Mouse (Mus musculus) neural tube, embryonic 12.5 days (tissue): ENCODE results near the gene Daxx. TPM values are rescaled to one million over a fixed set of nuclear protein-coding genes. Genes with fewer than 3 reads are reported as not detected.

Experiments
- ATAC-seq: fragments of 200-750 bp; cut with Nextera tagmentation; 2 replicates; pipeline ENCODE4 v1.8.0; 2017; ENCODE audit warnings: low read depth, mild to moderate bottlenecking, moderate TSS enrichment, moderate library complexity; ENCODE audit not compliant: low FRiP score
- H3K27ac ChIP-seq: fragments of 300-500 bp; sonication (generic); 2 replicates; pipeline ENCODE4 v1.5.1; 2016
- H3K27me3 ChIP-seq: fragments of 300-500 bp; sonication (generic); replicated peaks from 2 replicates; pipeline ENCODE4 v1.6.1; 2016; ENCODE audit warnings: mild to moderate bottlenecking
- H3K36me3 ChIP-seq: fragments of 300-500 bp; sonication (generic); 2 replicates; pipeline ENCODE4 v1.6.1; 2016; ENCODE audit warnings: mild to moderate bottlenecking
- H3K4me1 ChIP-seq: fragments of 300-500 bp; sonication (generic); 2 replicates; pipeline ENCODE4 v1.6.1; 2016
- H3K4me2 ChIP-seq: fragments of 300-500 bp; sonication (generic); replicated peaks from 2 replicates; pipeline ENCODE4 v1.6.1; 2016; ENCODE audit warnings: mild to moderate bottlenecking
- H3K4me3 ChIP-seq: fragments of 300-500 bp; sonication (generic); 2 replicates; pipeline ENCODE4 v1.5.1; 2016
- H3K9ac ChIP-seq: fragments of 300-500 bp; sonication (generic); 2 replicates; pipeline ENCODE4 v1.6.1; 2016; ENCODE audit warnings: mild to moderate bottlenecking
- H3K9me3 ChIP-seq: fragments of 300-500 bp; sonication (generic); 2 replicates; pipeline ENCODE4 v1.6.1; 2016; ENCODE audit warnings: mild to moderate bottlenecking
- WGBS: fragments of 180-500 bp; shearing (Covaris S2); methylation state at CpG from one replicate; pipeline ENCODE4 v1.1.7; 2016; 5-methylcytosine and 5-hydroxymethylcytosine counted together
- microRNA-seq: library from miRNA; unstranded; fragments of <30 nt; microRNA quantifications from one replicate; pipeline ENCODE4, GENCODE M21; 2017
- polyA plus RNA-seq: library from polyadenylated mRNA; unstranded; fragments of >200 nt; fragmentation: Nextera tagmentation; extraction: Ambion mirVana; gene quantifications from 2 replicates; pipeline ENCODE4 v1.2.1, GENCODE M21; 2016

The Daxx gene
- polyA plus RNA-seq, 1 experiment from 2014 or later = 60.3 TPM

DNA sequence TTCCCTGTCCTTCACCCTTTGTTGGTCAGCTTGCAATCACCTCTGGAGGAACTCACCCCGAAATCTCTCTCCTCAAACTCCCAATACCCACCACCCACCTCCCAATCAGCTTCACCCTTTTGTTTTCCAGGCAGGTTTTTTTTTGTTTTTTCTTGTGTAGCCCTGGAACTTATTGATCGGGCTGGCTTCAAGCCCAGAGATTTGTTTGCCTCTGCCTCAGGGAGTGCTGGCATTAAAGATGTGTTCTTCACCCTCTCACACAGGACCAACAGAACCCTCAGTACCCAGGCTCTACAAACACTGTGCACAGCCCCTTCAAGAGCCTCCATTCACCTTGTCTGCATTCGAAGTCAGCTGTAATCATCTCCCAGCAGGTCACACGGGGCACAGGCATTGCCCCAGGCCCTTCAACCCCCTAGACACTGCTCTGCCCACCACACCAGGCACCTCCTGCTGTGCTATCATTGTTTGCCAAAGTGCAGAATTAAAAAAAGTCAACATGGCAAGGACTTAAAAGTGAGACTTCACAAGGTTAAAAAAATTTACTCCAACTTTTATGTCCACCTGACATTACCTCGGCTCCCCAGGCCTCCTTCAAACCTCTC is 44.8 kb downstream of the Daxx start:
- ATAC-seq = no peak
- peak overlapping the region; percentile 95 for H3K4me3 ChIP-seq
- no peak overlapping the region for H3K27ac ChIP-seq
- H3K4me1 ChIP-seq = peaks cover 58% of the 10 kb centered on the region
- H3K4me2 ChIP-seq = peak overlapping the region; percentile 97
- WGBS = 34% methylated on average over 5 of the region's 5 CpGs
- no peaks in the 10 kb centered on the region for H3K27me3 ChIP-seq
- H3K36me3 ChIP-seq = peaks cover 51% of the 10 kb centered on the region
- peak overlapping the region; percentile 98 for H3K9ac ChIP-seq
- no peaks in the 10 kb centered on the region for H3K9me3 ChIP-seq

- Histone ChIP-seq H3K4me3 (peak overlapping the region; percentile 95), H3K4me1 (peaks cover 53% of the 10 kb centered on the region), H3K4me2 (peak overlapping the region; percentile 97), H3K36me3 (peaks cover 51% of the 10 kb centered on the region), H3K9me3 (no peaks in the 10 kb centered on the region), H3K27me3 (no peaks in the 10 kb centered on the region), H3K9ac (peak overlapping the region; percentile 98), H3K27ac (peak overlapping the region; percentile 74; the same call in 1 of the 2 replicates)
- no peak; the same call in 1 of the 2 replicates for ATAC-seq
- WGBS = 1% methylated on average over 33 of the region's 33 CpGs
Observed at GRCm38 (mm10) chr17:33954646-33955554, 45.7 kb downstream of the Daxx start.

DNA sequence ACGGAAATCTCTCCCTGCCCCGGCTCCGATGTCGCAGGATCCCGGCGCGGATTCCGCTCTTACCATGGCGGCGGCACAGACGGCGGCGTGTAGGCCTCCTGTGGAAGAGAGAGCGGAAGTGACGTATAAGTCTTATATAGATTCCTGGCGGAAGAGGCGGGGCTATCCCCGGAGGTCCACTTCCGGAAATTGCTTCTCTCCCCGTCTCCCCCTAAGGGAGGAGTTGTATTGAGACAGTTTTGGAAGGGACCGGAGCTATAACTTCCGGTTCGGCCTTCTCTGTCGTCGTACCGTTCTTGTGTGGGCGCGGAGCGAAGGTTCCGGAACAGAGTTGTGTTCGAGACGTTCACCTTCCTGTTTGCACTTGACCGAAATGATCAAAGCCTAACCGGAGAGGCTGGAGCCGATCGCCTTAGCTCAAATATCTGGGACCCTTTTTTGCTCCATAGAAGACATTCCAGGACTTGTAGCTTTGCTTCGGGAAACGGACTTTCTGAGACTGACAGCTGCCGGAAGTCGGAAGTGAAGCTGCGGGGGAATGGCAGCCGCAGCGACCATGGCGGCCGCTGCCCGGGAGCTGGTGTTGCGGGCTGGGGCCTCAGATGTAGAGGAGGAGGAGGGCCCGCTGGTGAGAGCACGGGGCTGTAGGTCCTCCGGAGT is 46.5 kb downstream of the Daxx start, which contains the start of the genes Vps52 and Rps18:
Gene Vps52, plus strand, starts transcription at position 258 of the 660 bp plus-strand sequence.
Gene Rps18, minus strand, starts transcription at position 447 of the 660 bp plus-strand sequence.
- under 1% methylated on average over 50 of the region's 50 CpGs for WGBS
- Histone ChIP-seq H3K27ac (peak within 1 kb of the TSS; percentile 74; the same call in 1 of the 2 replicates), H3K4me1 (peaks cover 45% of the 10 kb centered on the region), H3K4me2 (peak within 1 kb of the TSS; percentile 97), H3K36me3 (peaks cover 51% of the 10 kb centered on the region), H3K9ac (peak within 1 kb of the TSS; percentile 98), H3K27me3 (no peaks in the 10 kb centered on the region), H3K9me3 (no peaks in the 10 kb centered on the region), H3K4me3 (peak within 1 kb of the TSS; percentile 95)
- peak; percentile 79 for ATAC-seq

- Histone ChIP-seq H3K27ac (0 out of 2 replicates have a peak overlapping the region, but pooled peaks have one; percentile 67), H3K36me3 (peaks cover 51% of the 10 kb centered on the region), H3K4me1 (peaks cover 39% of the 10 kb centered on the region), H3K9me3 (no peaks in the 10 kb centered on the region), H3K4me2 (peak overlapping the region; percentile 67), H3K9ac (peak overlapping the region; percentile 69), H3K27me3 (no peaks in the 10 kb centered on the region), H3K4me3 (peak overlapping the region; percentile 95)
- no peak for ATAC-seq
- 9% methylated on average over 10 of the region's 10 CpGs for WGBS
Observed at GRCm38 (mm10) chr17:33956336-33956735, 47.1 kb downstream of the Daxx start.

GRCm38 (mm10) chr17:33957493-33957892 is 48.3 kb downstream of the Daxx start:
- H3K9ac ChIP-seq = no peak overlapping the region
- no peak overlapping the region for H3K27ac ChIP-seq
- peaks cover 58% of the 10 kb centered on the region for H3K36me3 ChIP-seq
- H3K4me1 ChIP-seq = peaks cover 29% of the 10 kb centered on the region
- H3K27me3 ChIP-seq = no peaks in the 10 kb centered on the region
- H3K4me3 ChIP-seq = no peak overlapping the region
- no peaks in the 10 kb centered on the region for H3K9me3 ChIP-seq
- WGBS = 84% methylated on average over 6 of the region's 6 CpGs
- ATAC-seq = no peak
- H3K4me2 ChIP-seq = no peak overlapping the region; the same call in 1 of the 2 replicates

DNA sequence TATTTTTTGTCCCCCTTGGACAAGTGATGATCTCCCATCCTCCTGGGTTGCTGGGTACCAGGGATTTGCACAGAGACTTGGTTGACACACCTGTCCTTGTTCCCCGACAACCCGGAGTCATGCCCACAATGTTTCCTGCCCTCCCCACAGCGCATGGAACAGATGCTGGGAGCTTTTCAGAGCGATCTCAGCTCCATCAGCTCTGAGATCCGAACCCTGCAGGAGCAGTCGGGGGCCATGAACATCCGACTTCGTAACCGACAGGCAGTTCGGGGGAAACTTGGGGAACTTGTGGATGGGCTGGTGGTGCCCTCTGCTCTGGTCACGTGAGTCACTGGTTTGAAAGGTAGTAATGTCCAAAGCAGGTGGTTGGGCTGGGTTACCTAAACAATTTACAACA is 49.2 kb downstream of the Daxx start:
- H3K36me3 ChIP-seq = peaks cover 58% of the 10 kb centered on the region
- H3K27ac ChIP-seq = no peak overlapping the region
- H3K27me3 ChIP-seq = no peaks in the 10 kb centered on the region
- ATAC-seq = no peak
- 93% methylated on average over 11 of the region's 11 CpGs for WGBS
- H3K4me3 ChIP-seq = no peak overlapping the region
- no peak overlapping the region for H3K4me2 ChIP-seq
- H3K9me3 ChIP-seq = no peaks in the 10 kb centered on the region
- H3K9ac ChIP-seq = no peak overlapping the region
- H3K4me1 ChIP-seq = peaks cover 20% of the 10 kb centered on the region

- H3K4me1 ChIP-seq = peaks cover 13% of the 10 kb centered on the region
- H3K4me2 ChIP-seq = no peak overlapping the region
- no peak overlapping the region for H3K27ac ChIP-seq
- H3K36me3 ChIP-seq = peaks cover 60% of the 10 kb centered on the region
- no peaks in the 10 kb centered on the region for H3K9me3 ChIP-seq
- H3K4me3 ChIP-seq = no peak overlapping the region
- no peak for ATAC-seq
- no peaks in the 10 kb centered on the region for H3K27me3 ChIP-seq
- H3K9ac ChIP-seq = no peak overlapping the region
- WGBS = 96% methylated on average over 13 of the region's 13 CpGs
Observed at GRCm38 (mm10) chr17:33959135-33959534, 49.9 kb downstream of the Daxx start.

DNA sequence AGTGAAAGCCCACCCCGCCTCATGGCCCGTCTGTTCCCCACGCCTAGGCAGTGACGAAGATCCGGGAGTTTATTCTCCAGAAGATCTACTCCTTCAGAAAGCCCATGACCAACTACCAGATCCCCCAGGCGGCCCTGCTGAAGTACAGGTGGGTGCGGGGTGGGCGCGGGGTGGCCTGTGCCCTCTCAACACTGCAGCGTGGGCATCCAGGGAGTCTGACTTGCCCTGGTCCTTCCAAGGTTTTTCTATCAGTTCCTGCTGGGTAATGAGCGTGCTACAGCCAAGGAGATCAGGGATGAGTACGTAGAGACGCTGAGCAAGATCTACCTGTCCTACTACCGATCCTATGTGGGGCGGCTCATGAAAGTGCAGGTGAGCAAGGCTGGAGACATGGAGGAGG is 50.7 kb downstream of the Daxx start:
- 96% methylated on average over 15 of the region's 15 CpGs for WGBS
- H3K36me3 ChIP-seq = peaks cover 58% of the 10 kb centered on the region

DNA sequence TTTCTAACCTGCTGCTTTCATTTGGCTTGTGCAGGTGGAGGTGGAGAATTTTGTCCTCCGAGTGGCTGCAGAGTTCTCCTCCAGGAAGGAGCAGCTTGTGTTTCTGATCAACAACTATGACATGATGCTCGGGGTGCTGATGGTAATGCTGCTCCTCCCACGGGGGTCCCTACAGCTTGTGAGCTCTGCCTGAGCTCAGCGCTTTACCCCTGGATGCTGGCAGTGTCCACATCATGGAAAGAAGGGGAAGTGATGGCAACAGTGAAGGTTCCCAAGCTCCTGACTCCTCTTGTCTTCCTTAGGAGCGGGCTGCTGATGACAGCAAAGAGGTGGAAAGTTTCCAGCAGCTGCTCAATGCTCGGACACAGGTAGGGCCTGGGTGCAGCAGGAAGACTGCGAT is 53.7 kb downstream of the Daxx start:
- 94% methylated on average over 7 of the region's 7 CpGs for WGBS
- no peak for ATAC-seq
- no peak overlapping the region for H3K27ac ChIP-seq

More for the DNA sequence above, 50.7 kb downstream of the Daxx start:
- no peak overlapping the region for H3K9ac ChIP-seq
- no peaks in the 10 kb centered on the region for H3K27me3 ChIP-seq
- H3K4me2 ChIP-seq = no peak overlapping the region
- H3K27ac ChIP-seq = no peak overlapping the region
- H3K4me1 ChIP-seq = peaks cover 6% of the 10 kb centered on the region
- ATAC-seq = no peak
- H3K4me3 ChIP-seq = no peak overlapping the region
- H3K9me3 ChIP-seq = no peaks in the 10 kb centered on the region

More for the DNA sequence above, 53.7 kb downstream of the Daxx start:
- H3K9ac ChIP-seq = no peak overlapping the region
- H3K4me3 ChIP-seq = no peak overlapping the region
- H3K9me3 ChIP-seq = no peaks in the 10 kb centered on the region
- H3K4me1 ChIP-seq = no peaks in the 10 kb centered on the region
- H3K4me2 ChIP-seq = no peak overlapping the region
- no peaks in the 10 kb centered on the region for H3K27me3 ChIP-seq
- H3K36me3 ChIP-seq = peaks cover 77% of the 10 kb centered on the region

Small RNA genes lying within 50 kb of the gene (microRNA-seq; reads per million reads assigned to microRNA genes)
- not detected for gene Gm27740

Other genes starting within 250 kb of the Daxx start
- 369 and 408 TPM in 2 replicates for gene Hnrnpm, start 222.6 kb upstream of the Daxx start, polyA plus RNA-seq
- gene March2, start 190.7 kb upstream of the Daxx start, polyA plus RNA-seq = 55.7 and 61.1 TPM in 2 replicates
- 412 and 463 TPM in 2 replicates for gene Rab11b, start 148.9 kb upstream of the Daxx start, polyA plus RNA-seq
- 17.7 TPM in 2 replicates for gene Angptl4, start 127.6 kb upstream of the Daxx start, polyA plus RNA-seq
- 31.5 and 32.3 TPM in 2 replicates for gene Kank3, start 98.9 kb upstream of the Daxx start, polyA plus RNA-seq
- gene Rps28, start 84.9 kb upstream of the Daxx start, polyA plus RNA-seq = 672 and 679 TPM in 2 replicates
- gene Ndufa7, start 84.8 kb upstream of the Daxx start, polyA plus RNA-seq = 458 and 461 TPM in 2 replicates
- 59.3 and 61.8 TPM in 2 replicates for gene Cd320, start 66.3 kb upstream of the Daxx start, polyA plus RNA-seq
- not detected in 2 replicates for gene Gm7029, start 35.6 kb upstream of the Daxx start, polyA plus RNA-seq
- 2.6 and 4.1 TPM in 2 replicates for gene Kifc1, start 18.8 kb upstream of the Daxx start, polyA plus RNA-seq
- gene Platr17, start 4.3 kb upstream of the Daxx start, polyA plus RNA-seq = not detected in 2 replicates
- 23.6 and 23.9 TPM in 2 replicates for gene Tapbp, start 6.5 kb downstream of the Daxx start, polyA plus RNA-seq
- gene Zbtb22, start 6.5 kb downstream of the Daxx start, polyA plus RNA-seq = 21.9 and 24.1 TPM in 2 replicates
- 64.3 and 68.1 TPM in 2 replicates for gene Rgl2, start 20.1 kb downstream of the Daxx start, polyA plus RNA-seq
- gene Pfdn6, start 30.9 kb downstream of the Daxx start, polyA plus RNA-seq = 184 and 191 TPM in 2 replicates
- gene Wdr46, start 31.2 kb downstream of the Daxx start, polyA plus RNA-seq = 38.4 and 39.7 TPM in 2 replicates
- gene B3galt4, start 42.1 kb downstream of the Daxx start, polyA plus RNA-seq = 7.9 and 8.3 TPM in 2 replicates
- 66.0 and 66.5 TPM in 2 replicates for gene Vps52, start 46.4 kb downstream of the Daxx start, polyA plus RNA-seq
- 914 and 923 TPM in 2 replicates for gene Rps18, start 46.6 kb downstream of the Daxx start, polyA plus RNA-seq
- gene H2-K1, start 90.9 kb downstream of the Daxx start, polyA plus RNA-seq = 15.2 and 16.8 TPM in 2 replicates
- 25.9 and 30.7 TPM in 2 replicates for gene Ring1, start 115.3 kb downstream of the Daxx start, polyA plus RNA-seq
- gene H2-Ke6, start 118.6 kb downstream of the Daxx start, polyA plus RNA-seq = 61.3 and 70.6 TPM in 2 replicates
- 172 and 173 TPM in 2 replicates for gene Slc39a7, start 122.3 kb downstream of the Daxx start, polyA plus RNA-seq
- 65.2 and 69.1 TPM in 2 replicates for gene Rxrb, start 122.4 kb downstream of the Daxx start, polyA plus RNA-seq
- gene Col11a2, start 130.0 kb downstream of the Daxx start, polyA plus RNA-seq = 5.7 and 6.3 TPM in 2 replicates
- gene H2-Oa, start 182.9 kb downstream of the Daxx start, polyA plus RNA-seq = 0.44 and 0.50 TPM in 2 replicates
- gene H2-DMa, start 210.1 kb downstream of the Daxx start, polyA plus RNA-seq = 12.3 and 15.0 TPM in 2 replicates
- 135 and 141 TPM in 2 replicates for gene Brd2, start 213.2 kb downstream of the Daxx start, polyA plus RNA-seq
- 0.17 and 0.23 TPM in 2 replicates for gene H2-DMb2, start 233.9 kb downstream of the Daxx start, polyA plus RNA-seq
- 0.23 and 0.47 TPM in 2 replicates for gene H2-DMb1, start 243.7 kb downstream of the Daxx start, polyA plus RNA-seq